In genomic region chr7:145329982-145330381, GRCm38 (mm10) we compare ENCODE assay signal across 25 mouse cellular contexts. TPM values are rescaled to one million over a fixed set of nuclear protein-coding genes. Genes with fewer than 3 reads are reported as not detected.
A peak's percentile ranks its signal among the peaks of the same experiment; 100 is the strongest.
DNase-seq lines count a peak whose midpoint lies in the region; ATAC-seq lines count a peak whose summit lies in the region.
"Had no signal": no experiment of that assay in that cellular context is flagged by ENCODE, and none has a peak within 500 bp of the region (broad histone marks: within the 10 kb centered on the region; RNA-seq: fewer than 3 reads in every experiment).

No protein-coding gene starts in this region.

- H3K4me1 ChIP-seq in embryonic facial prominence, embryonic 12.5 days: peaks cover 17% of the 10 kb centered on the region
- peaks cover 57% of the 10 kb centered on the region for H3K4me1 ChIP-seq in limb, embryonic 13.5 days

- intact Hi-C loops in heart, postnatal 25 days (cut with DNase I): no loop called here

- DNase-seq in heart, adult 11 months: peak; percentile 81
- no peak for DNase-seq in heart, postnatal 25 days (ENCODE audit: low spot score)
- peak; percentile 68 for DNase-seq in 3134 (ENCODE audit: extremely low read depth, insufficient read length, low spot score)
- no peak for DNase-seq in embryo, embryonic 10.5 days (ENCODE audit: low spot score)
- DNase-seq in kidney, adult 11 months: no peak
- DNase-seq: B cell, adult 2 months; cerebellum, adult 8-10 months; heart, adult 2 months; kidney, adult 8-10 months; kidney, postnatal 4 days; right cerebral cortex, postnatal 14 days; thymus, postnatal 25 days had no signal

- H3K27me3 ChIP-seq in embryonic facial prominence, embryonic 12.5 days: no peaks in the 10 kb centered on the region
- no peaks in the 10 kb centered on the region for H3K27me3 ChIP-seq in limb, embryonic 13.5 days
- H3K27me3 ChIP-seq: liver, embryonic 12.5 days; lung, embryonic 15.5 days had no signal

- no peaks in the 10 kb centered on the region for H3K9me3 ChIP-seq in embryonic facial prominence, embryonic 12.5 days
- H3K9me3 ChIP-seq in limb, embryonic 13.5 days: no peaks in the 10 kb centered on the region
- H3K9me3 ChIP-seq: liver, embryonic 12.5 days; lung, embryonic 15.5 days had no signal

- no peaks in the 10 kb centered on the region for H3K36me3 ChIP-seq in embryonic facial prominence, embryonic 12.5 days
- H3K36me3 ChIP-seq in limb, embryonic 13.5 days: no peaks in the 10 kb centered on the region
- H3K36me3 ChIP-seq: liver, embryonic 12.5 days; lung, embryonic 15.5 days had no signal

- no peak overlapping the region for H3K4me3 ChIP-seq in embryonic facial prominence, embryonic 12.5 days
- no peak overlapping the region for H3K4me3 ChIP-seq in limb, embryonic 13.5 days
- H3K4me3 ChIP-seq: heart, adult 2 months; liver, embryonic 12.5 days; lung, embryonic 15.5 days had no signal

- 51% methylated on average over 2 of the region's 2 CpGs for WGBS in embryonic facial prominence, embryonic 12.5 days
- 6% methylated on average over 2 of the region's 2 CpGs for WGBS in limb, embryonic 13.5 days

- ATAC-seq in embryonic facial prominence, embryonic 12.5 days (ENCODE audit: insufficient number of reproducible peaks, insufficient read depth, low FRiP score, low TSS enrichment): no peak
- peak; percentile 44 for ATAC-seq in limb, embryonic 13.5 days (ENCODE audit: low FRiP score, low read depth)
- ATAC-seq: forebrain, embryonic 14.5 days; liver, embryonic 12.5 days had no signal

- H3K9ac ChIP-seq in embryonic facial prominence, embryonic 12.5 days: no peak overlapping the region
- no peak overlapping the region for H3K9ac ChIP-seq in limb, embryonic 13.5 days
- H3K9ac ChIP-seq: liver, embryonic 12.5 days; lung, embryonic 15.5 days had no signal

- H3K4me2 ChIP-seq in embryonic facial prominence, embryonic 12.5 days (replicated peaks): no peak overlapping the region
- H3K4me2 ChIP-seq in limb, embryonic 13.5 days (replicated peaks): 0 out of 2 replicates have a peak overlapping the region, but pooled peaks have one; percentile 5
- H3K4me2 ChIP-seq: liver, embryonic 12.5 days; lung, embryonic 15.5 days had no signal

- H3K27ac ChIP-seq in embryonic facial prominence, embryonic 12.5 days: peak overlapping the region; percentile 46; the same call in 1 of the 2 replicates
- peak overlapping the region; percentile 87 for H3K27ac ChIP-seq in limb, embryonic 13.5 days
- H3K27ac ChIP-seq: heart, adult 2 months; liver, embryonic 12.5 days; lung, embryonic 15.5 days had no signal

RNA-seq across cellular contexts. Expression of gene Mrgprd, which starts 15.3 kb away (rescaled TPM):
- total RNA-seq in heart, postnatal 25 days (2021): not detected
- not detected in 2 replicates for polyA plus RNA-seq in embryonic facial prominence, embryonic 12.5 days (2016; fragmentation: Nextera tagmentation; extraction: Ambion mirVana)
- not detected in 2 replicates for polyA plus RNA-seq in limb, embryonic 13.5 days (2015; fragmentation: Nextera tagmentation; extraction: Ambion mirVana)
- total RNA-seq: adrenal gland, postnatal 4 days; common myeloid progenitor, adult 5-6 weeks; heart, adult 2 months; heart, postnatal 10 days; layer of hippocampus, postnatal 14 days; left cerebral cortex, postnatal 14 days had no signal
- polyA plus RNA-seq: forebrain, embryonic 14.5 days; heart, adult 2 months; liver, embryonic 12.5 days; lung, embryonic 15.5 days; neural tube, embryonic 14.5 days; spleen, adult 2 months; stomach, embryonic 16.5 days had no signal

RNA-seq across cellular contexts. Expression of gene Mrgprf, which starts 29.4 kb away (rescaled TPM):
- total RNA-seq in heart, postnatal 25 days (2021): 1 to 10 TPM; 4.3 to 5.5 TPM
- polyA plus RNA-seq in embryonic facial prominence, embryonic 12.5 days (2016; fragmentation: Nextera tagmentation; extraction: Ambion mirVana): 0.34 and 0.35 TPM in 2 replicates
- 1.3 and 1.4 TPM in 2 replicates for polyA plus RNA-seq in limb, embryonic 13.5 days (2015; fragmentation: Nextera tagmentation; extraction: Ambion mirVana)
- total RNA-seq: common myeloid progenitor, adult 5-6 weeks had no signal
- polyA plus RNA-seq: liver, embryonic 12.5 days had no signal

RNA-seq across cellular contexts. Expression of gene Tpcn2, which starts 46.2 kb away (rescaled TPM):
- total RNA-seq in heart, postnatal 25 days (2021): 1 to 10 TPM; 3.0 to 4.2 TPM
- polyA plus RNA-seq in embryonic facial prominence, embryonic 12.5 days (2016; fragmentation: Nextera tagmentation; extraction: Ambion mirVana): 9.3 and 11.5 TPM in 2 replicates
- 12.6 TPM in 2 replicates for polyA plus RNA-seq in limb, embryonic 13.5 days (2015; fragmentation: Nextera tagmentation; extraction: Ambion mirVana)

Comparison
In these comparisons a context has a peak if more than half of its experiments do, and no peak if none do; other contexts are left out.
1. DNase-seq: peak in heart, adult 11 months (single experiment) and 3134 (single experiment); none in heart, postnatal 25 days (single experiment), embryo, embryonic 10.5 days (single experiment) and kidney, adult 11 months (single experiment).